Mouse (Mus musculus): ENCODE measurements at regions not wholly inside any gene's neighbourhood (a gene's known extent, or its start where the extent isn't known, plus 50 kb on each side); places are given as distances from the start of the nearest gene placed in this dataset.

- no peak for DNase-seq (ENCODE audit: low spot score)
Observed at GRCm38 (mm10) chr10:100685748-100686147, 95.5 kb downstream of the 1700017N19Rik start.

DNA sequence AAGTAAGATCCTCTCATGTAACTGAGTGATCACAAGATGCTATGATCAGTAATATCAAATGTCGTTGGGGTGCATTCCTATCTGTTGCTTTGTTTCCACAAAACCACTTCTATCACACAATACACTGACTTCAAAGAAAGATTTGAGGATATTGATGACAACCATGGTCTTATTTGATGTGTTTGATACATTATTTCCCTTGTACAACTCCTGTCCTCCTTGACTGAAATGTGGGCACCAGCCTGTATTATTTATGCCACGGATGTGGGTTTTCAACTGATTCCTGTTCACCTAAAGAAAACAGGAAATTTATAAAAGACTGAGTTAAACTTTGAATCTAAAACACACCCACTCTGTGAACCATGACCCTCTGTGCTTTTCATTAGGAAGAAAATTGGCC lies 105.7 kb downstream of the 1700017N19Rik start:
- no peak for DNase-seq (ENCODE audit: low spot score)

DNA sequence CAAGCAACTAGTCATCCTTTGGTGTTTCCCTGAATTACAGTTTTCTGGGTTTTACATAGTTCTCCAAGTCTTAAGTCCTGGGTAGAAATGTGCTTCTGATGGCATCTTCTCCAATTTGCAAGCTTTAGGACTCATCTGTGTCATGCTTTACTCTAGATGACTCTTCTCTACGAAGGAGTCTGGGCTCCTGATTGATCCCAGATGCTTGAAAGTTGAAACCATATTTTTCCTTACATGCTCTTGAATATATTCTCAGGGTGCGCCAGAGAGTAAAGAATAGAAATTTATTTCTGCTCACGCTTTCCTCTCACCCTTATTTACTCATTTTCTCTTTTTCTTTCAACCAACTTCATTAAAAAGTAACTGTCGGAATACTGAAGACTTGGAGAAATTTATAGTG lies 108.9 kb downstream of the 1700017N19Rik start:
- no peak for DNase-seq (ENCODE audit: low spot score)

GRCm38 (mm10) chr10:100700281-100701205 lies 110.3 kb downstream of the 1700017N19Rik start:
- DNase-seq (ENCODE audit: low spot score): no peak

DNA sequence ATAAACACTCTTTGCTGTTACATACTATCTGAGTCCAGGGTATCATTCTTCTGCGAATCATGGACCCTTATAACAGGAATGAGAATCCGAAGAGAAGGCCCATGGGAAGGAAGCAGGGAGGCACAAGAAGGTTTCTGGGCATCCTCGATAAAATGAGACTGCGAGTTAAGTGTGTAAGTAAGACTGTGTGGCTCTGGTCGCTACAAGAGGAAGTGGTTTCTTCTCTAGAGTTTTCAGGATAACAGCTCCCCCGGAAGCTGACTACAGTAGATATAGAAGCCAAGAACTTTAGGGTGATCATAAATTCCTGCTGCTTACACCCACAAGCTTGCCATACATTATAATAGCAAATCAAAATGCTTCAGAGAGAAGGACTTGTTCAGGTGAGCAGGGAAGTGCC lies 111.7 kb downstream of the 1700017N19Rik start:
- DNase-seq (ENCODE audit: low spot score): no peak

- DNase-seq (ENCODE audit: low spot score): no peak
Observed at GRCm38 (mm10) chr10:100716084-100716667, 125.9 kb downstream of the 1700017N19Rik start.

GRCm38 (mm10) chr10:100718574-100718973 lies 128.3 kb downstream of the 1700017N19Rik start:
- DNase-seq (ENCODE audit: low spot score): no peak

DNA sequence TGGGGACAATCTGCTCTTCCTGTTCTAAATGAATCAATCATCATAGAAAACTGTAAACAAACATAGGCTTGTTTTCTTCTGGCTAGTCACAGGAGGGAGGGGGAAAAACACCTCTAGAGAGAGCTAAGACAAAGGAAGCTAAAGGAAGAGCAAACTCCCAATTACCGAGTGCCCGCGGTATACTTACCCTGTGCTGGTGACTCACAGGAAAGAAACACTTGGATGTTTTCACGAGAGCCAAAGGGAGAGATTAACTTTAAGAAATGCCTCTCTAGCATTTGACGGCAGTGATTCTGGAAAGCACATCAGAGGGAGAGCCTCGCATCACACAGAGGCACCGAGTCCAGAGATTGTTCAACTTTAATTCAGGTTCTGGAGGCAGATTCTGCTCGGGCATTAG lies 151.0 kb downstream of the 1700017N19Rik start:
- DNase-seq (ENCODE audit: low spot score): no peak

DNA sequence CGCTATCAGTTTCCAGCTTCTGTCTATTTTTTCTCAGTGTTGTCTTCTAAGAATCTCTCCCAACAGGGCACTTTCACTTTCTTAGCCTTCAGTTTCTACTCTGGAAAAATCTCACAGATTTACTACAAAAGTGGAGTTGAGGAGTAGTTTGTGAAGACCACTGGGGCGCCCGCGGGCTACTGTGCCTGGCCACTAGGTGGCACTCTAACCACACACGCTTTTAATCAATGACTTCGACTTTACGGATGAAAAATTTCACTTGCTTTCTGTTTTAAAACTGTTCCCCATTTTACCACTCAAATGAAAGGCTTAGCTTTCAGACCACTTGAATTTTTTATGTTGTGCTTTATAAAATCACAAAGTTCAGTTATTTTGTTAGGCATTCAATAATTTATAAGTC lies 151.8 kb downstream of the 1700017N19Rik start:
- peak; percentile 36 for DNase-seq (ENCODE audit: low spot score)

DNA sequence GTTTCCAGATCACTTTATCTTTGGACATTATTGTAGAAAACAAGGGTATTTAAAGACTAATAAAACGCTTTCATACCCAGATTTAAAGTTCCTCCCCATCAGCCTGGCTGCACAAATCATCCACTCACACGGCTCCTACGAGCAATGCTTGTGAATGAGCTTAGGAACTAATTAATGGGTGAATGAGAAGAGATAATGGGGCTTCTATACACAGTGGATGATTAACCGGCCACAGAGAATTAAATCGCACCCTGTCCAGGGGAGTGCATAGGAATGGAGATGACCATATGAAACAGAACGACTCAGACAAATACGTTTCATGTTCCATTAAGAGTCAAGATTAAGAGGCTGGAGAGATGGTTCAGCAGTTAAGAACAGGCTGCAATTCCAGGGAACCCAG lies 155.9 kb downstream of the 1700017N19Rik start:
- no peak for DNase-seq (ENCODE audit: low spot score)

- DNase-seq (ENCODE audit: low spot score): no peak
Observed at GRCm38 (mm10) chr10:100754957-100755356, 164.7 kb downstream of the 1700017N19Rik start.

GRCm38 (mm10) chr10:100774252-100774651 lies 184.0 kb downstream of the 1700017N19Rik start:
- no peak for DNase-seq (ENCODE audit: low spot score)

DNA sequence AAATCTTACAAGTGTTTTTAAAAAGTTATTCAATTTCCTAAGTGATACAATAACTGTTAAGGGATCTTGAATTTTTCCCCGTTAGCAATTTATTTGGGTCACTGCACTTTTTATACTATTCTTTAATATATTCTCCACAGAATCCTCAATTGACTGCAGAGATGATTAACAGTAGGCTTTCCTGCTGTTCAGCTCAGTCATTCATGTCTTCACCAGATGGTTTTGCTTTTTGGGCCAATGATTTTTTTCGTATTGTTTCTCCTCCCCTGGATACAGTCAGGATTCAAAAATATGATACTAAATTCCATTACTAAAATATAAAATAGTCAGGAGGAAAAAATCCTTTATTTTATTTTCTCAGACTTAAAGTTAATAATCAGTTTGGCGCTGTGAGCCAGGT lies 201.9 kb downstream of the 1700017N19Rik start:
- DNase-seq (ENCODE audit: low spot score): no peak

GRCm38 (mm10) chr10:100792569-100792968 lies 202.3 kb downstream of the 1700017N19Rik start:
- DNase-seq (ENCODE audit: low spot score): no peak

DNA sequence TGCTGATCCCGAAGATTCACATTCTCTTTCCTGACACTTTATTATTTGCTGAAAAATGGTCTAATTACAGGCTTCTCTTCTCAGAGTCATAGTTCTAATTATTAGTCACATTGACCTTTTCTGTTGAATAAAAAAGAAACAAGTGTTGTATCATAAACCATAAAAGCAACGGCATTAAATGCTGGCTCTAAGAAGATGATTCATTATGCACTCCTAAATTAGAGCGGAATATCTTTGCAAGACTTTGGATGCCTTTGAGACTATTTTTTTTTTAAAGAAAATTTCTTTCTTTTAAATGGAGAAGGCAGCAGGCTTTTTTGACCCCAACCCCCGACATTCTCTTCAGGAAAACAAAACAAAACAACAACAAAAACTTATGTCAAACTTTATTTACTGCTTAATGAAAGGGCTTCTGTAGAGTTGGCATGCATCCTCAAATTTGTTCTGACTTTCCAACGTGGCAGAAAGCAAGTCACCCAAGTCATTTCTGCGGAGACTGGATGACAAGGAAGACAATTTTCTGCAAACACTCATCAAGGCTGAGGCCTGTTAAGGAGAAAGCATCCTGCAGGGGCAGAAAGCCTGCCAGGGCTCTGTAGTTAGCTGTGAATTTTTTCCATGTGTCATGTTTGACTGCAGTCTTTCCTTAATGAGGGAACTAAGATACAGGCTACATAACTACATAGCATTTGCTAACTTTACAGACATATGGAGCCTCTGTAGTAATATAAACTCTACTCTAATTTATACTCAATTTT lies 205.1 kb downstream of the 1700017N19Rik start:
- DNase-seq (ENCODE audit: low spot score): no peak

GRCm38 (mm10) chr10:100811639-100812038 lies 221.4 kb downstream of the 1700017N19Rik start:
- no peak for DNase-seq (ENCODE audit: low spot score)

DNA sequence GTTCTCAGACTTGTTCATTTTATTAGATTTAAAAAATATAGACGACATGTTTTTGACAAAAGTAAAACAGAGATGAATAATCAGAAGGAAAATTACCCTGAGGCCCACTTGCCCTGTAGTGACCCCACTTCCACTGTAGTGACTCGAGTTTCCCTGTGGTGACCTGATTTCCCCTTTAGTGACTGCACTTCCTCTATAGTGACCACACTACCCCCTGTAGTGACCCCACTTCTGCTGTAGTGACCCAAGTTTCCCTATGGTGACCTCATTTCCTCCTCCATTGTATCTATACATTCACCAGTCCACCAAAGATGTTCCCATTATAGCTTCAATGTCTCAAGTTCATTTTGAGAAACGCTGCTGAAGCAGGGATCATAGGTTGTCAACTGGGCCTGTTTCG lies 244.5 kb downstream of the 1700017N19Rik start:
- no peak for DNase-seq (ENCODE audit: low spot score)

DNA sequence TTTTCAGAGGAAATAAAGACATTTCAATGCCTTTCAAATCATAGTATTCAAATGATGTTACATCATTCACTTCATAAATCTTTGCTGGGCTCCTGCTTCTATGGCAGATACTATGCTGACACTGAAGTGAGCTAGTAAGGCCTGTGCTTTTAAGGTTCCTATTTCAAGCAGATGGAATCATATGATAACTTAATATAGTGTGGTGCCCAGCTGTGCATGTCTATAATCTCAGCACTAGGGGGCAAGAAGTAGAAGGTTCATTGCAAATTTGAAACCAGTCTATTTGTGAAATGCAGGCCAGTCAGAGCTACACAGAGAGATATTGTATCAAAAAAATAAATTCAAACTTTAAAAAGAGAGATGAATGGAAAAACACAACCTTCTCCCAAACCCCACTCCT lies 262.9 kb downstream of the 1700017N19Rik start:
- no peak for DNase-seq (ENCODE audit: low spot score)

- no peak for DNase-seq (ENCODE audit: low spot score)
Observed at GRCm38 (mm10) chr10:100856509-100856908, 266.2 kb downstream of the 1700017N19Rik start.

- DNase-seq (ENCODE audit: low spot score): no peak
Observed at GRCm38 (mm10) chr10:100865501-100866181, 275.4 kb downstream of the 1700017N19Rik start.

DNA sequence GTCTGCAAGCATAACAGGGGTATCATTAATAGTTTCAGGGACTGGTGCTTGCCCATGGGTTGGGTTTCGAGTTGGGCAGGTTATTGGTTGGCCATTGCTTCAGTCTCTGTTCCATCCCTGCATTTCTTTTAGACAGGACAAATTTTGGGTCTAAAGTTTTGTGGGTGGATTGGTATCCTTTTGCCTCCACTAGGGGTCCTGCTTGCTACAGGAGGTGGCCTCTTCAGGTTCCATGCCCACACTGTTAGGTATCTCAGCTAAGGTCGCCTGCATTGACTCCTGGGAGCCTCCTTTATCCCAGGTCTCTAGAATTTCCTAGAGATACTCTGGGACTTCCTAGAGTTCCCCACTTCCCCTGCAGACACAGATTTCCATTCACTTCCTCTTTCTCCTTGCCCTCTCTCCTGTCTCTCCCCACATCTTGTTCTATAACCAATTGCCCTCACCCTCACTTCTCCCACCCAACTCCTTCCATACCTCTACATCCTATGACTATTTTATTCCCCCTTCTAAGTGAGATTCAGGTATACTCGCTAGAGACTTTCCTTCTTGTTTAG lies 278.2 kb downstream of the 1700017N19Rik start:
- no peak for DNase-seq (ENCODE audit: low spot score)

DNA sequence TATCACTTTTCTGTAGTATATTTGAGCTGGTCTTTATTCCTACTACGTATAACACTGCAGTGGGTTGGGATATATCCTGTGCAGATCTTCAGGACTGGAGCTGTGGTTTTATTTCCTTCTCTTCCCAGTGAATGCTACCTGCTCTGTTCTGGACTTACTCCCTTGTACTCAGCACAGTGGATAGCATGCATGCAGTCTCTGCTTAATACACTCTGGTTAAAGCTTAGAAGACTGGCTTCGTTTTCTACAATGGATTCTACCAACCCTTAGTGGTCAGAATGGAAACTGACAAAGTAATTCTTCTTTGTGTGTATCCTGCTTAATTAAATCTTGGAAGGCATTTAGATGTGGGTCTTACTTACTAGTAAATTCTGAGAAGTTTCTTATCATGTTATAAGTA lies 292.3 kb downstream of the 1700017N19Rik start:
- no peak for DNase-seq (ENCODE audit: low spot score)

Measured in testis, postnatal 14 days (tissue).